Mouse (Mus musculus) hindbrain, embryonic 15.5 days (tissue): Measurements from ENCODE around the gene Rap1b. TPM values are rescaled to one million over a fixed set of nuclear protein-coding genes. Genes with fewer than 3 reads are reported as not detected.
"Not testable (repeated sequence)": the region's sequence is repeated elsewhere in the genome, so short reads cannot be mapped to it uniquely, and the experiment has no call there.

ENCODE experiments used
- ATAC-seq: fragments of 200-750 bp; cut with Nextera tagmentation; 2 replicates; pipeline ENCODE4 v1.8.0; 2017; ENCODE audit warnings: low read depth, moderate number of reproducible peaks, moderate TSS enrichment; ENCODE audit not compliant: low FRiP score
- H3K27ac ChIP-seq: fragments of 300-500 bp; sonication (generic); replicated peaks from 2 replicates; pipeline ENCODE4 v1.5.1; 2015; ENCODE audit warnings: mild to moderate bottlenecking, inconsistent platforms
- H3K27me3 ChIP-seq: fragments of 300-500 bp; sonication (generic); 2 replicates; pipeline ENCODE4 v1.6.1; 2015; ENCODE audit warnings: control low read depth, inconsistent platforms
- H3K36me3 ChIP-seq: fragments of 300-500 bp; sonication (generic); 2 replicates; pipeline ENCODE4 v1.6.1; 2015; ENCODE audit warnings: control low read depth, inconsistent platforms
- H3K4me1 ChIP-seq: fragments of 300-500 bp; sonication (generic); replicated peaks from 2 replicates; pipeline ENCODE4 v1.6.1; 2015; ENCODE audit warnings: control low read depth, inconsistent platforms
- H3K4me2 ChIP-seq: fragments of 300-500 bp; sonication (generic); 2 replicates; pipeline ENCODE4 v1.6.1; 2015; ENCODE audit warnings: moderate library complexity, mild to moderate bottlenecking, inconsistent platforms
- H3K4me3 ChIP-seq: fragments of 300-500 bp; sonication (generic); 2 replicates; pipeline ENCODE4 v1.5.1; 2015; ENCODE audit warnings: mild to moderate bottlenecking, inconsistent platforms
- H3K9ac ChIP-seq: fragments of 300-500 bp; sonication (generic); 2 replicates; pipeline ENCODE4 v1.6.1; 2015; ENCODE audit warnings: inconsistent platforms
- H3K9me3 ChIP-seq: fragments of 300-500 bp; sonication (generic); 2 replicates; pipeline ENCODE4 v1.6.1; 2016; ENCODE audit warnings: control low read depth, inconsistent platforms
- WGBS: fragments of 180-500 bp; shearing (Covaris S2); methylation state at CpG from one replicate; pipeline ENCODE4 v1.1.7; 2015; 5-methylcytosine and 5-hydroxymethylcytosine counted together
- polyA plus RNA-seq: library from polyadenylated mRNA; unstranded; fragments of >200 nt; fragmentation: Nextera tagmentation; extraction: Ambion mirVana; gene quantifications from 2 replicates; pipeline ENCODE4 v1.2.1, GENCODE M21; 2015

The Rap1b gene
- 158 TPM in 2 replicates for polyA plus RNA-seq

DNA sequence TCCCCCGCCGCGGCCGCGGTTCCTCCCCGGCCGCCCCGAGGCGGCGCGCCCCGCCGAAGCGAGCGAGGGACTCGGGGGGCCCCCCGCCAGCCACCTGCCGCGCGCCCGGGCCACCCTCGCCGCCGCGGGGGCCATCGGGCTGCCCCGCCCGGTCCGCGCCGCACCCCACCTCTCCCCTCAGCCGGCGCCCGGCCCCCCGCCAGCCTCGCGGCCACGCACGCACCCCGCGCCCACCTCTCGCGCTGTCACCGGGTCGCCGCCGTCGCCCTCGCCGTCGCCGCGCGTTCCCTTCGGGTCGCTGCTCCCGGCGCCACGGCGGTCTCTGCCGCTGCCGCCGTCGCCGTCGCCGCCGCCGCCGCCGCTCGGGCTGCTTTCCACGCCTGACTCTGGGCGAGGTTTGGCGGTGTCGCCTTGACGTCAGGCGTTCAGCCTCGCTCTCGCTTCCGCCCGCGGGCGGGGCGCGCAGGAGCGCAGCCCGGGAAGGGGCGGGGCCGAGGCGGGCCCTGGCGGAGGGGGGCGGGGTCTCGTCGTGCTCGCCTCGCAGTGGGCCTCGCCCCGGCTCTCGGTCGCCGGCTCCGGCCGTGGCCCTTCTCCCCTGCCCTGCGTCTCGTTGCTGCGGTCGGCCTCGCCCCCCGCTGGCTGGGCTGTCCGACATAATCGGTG is at the start of gene Rap1b:
Rap1b (minus strand) TSS at position 439 of the 663 bp plus-strand sequence.
- H3K4me3 ChIP-seq: peak within 1 kb of the TSS; percentile 88
- no peaks in the 10 kb centered on the region for H3K9me3 ChIP-seq
- H3K4me1 ChIP-seq: peaks cover 31% of the 10 kb centered on the region
- H3K27ac ChIP-seq: peak within 1 kb of the TSS; percentile 99
- peak within 1 kb of the TSS; percentile 80 for H3K4me2 ChIP-seq
- H3K36me3 ChIP-seq: no peaks in the 10 kb centered on the region
- ATAC-seq: peak; percentile 96
- under 1% methylated on average over 87 of the region's 112 CpGs for WGBS
- peak within 1 kb of the TSS; percentile 98 for H3K9ac ChIP-seq
- no peaks in the 10 kb centered on the region for H3K27me3 ChIP-seq

DNA sequence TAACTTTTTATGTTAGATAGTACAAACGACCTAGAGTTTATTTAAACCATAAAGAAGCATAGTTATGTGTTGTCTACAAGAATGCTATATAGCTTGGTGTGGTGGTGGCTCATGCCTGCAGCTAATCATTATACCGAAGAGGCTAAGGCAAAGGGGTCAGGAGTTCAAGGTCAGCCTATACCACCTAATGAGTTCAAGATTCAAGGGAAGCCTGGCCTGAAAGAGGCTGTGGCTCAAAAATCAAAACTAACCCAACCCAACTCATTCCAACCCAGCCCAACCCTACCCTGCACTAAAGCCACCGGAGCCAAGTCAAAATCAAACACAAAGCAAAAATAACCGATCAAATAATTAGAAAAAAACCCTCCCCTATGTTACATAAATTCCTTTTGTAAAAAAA is 49.4 kb upstream of the Rap1b start:
- no peak overlapping the region for H3K4me3 ChIP-seq
- no peak for ATAC-seq
- no peak overlapping the region for H3K4me2 ChIP-seq
- H3K9me3 ChIP-seq: no peaks in the 10 kb centered on the region
- 0 out of 2 replicates have a peak, but pooled peaks cover 2% of the 10 kb centered on the region for H3K27me3 ChIP-seq
- H3K4me1 ChIP-seq: no peaks in the 10 kb centered on the region
- H3K9ac ChIP-seq: no peak overlapping the region
- WGBS: 84% methylated on average over 4 of the region's 4 CpGs
- H3K27ac ChIP-seq: no peak overlapping the region
- H3K36me3 ChIP-seq: no peaks in the 10 kb centered on the region

DNA sequence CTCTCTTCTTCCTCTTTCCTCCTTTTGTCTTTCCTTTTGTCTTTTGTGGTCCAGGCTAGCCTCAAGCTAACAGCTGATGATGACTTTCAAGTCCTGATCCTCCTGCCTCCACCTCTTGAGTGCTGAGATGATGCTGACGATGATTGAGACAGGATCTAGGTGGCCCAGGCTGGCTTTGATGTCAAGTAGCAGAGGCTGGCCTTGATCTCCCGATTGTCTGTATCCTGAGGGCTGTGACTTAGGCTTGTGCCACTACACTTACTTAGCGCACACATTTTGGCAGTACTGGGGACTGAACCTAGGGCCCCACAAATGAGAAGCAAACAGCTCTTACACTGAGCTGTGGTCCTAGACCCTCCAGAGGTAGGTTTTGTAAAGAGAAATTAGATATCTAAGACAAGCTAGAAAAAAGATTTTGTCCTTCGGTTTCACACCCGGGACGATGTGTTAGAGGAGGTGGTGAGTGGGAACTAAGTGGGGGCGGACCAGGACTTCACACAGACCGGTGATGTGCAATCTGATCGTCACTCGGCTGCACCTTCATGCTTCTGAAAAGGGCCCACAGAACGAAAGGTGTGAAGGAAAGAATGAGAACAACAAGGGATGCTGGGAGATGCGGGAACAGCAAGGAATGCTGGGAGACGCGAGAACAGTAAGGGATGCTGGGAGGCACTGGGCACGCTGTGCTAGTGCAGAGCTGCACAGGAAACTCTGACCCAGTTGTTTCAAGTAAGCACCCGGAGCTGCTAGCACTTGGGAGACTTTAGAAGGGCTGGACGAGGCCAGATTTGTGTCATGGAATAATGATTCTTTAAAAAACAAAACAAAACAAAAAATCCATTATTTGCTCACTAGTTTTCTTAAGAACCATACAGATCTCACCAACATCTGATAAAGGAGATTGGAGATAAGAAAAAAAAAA is 48.5 kb upstream of the Rap1b start:
- H3K27ac ChIP-seq: no peak overlapping the region
- H3K27me3 ChIP-seq: 0 out of 2 replicates have a peak, but pooled peaks cover 2% of the 10 kb centered on the region
- H3K4me3 ChIP-seq: no peak overlapping the region
- 93% methylated on average over 17 of the region's 17 CpGs for WGBS
- no peak overlapping the region for H3K9ac ChIP-seq
- no peak for ATAC-seq
- no peak overlapping the region for H3K4me2 ChIP-seq
- H3K36me3 ChIP-seq: no peaks in the 10 kb centered on the region
- no peaks in the 10 kb centered on the region for H3K4me1 ChIP-seq
- no peaks in the 10 kb centered on the region for H3K9me3 ChIP-seq

DNA sequence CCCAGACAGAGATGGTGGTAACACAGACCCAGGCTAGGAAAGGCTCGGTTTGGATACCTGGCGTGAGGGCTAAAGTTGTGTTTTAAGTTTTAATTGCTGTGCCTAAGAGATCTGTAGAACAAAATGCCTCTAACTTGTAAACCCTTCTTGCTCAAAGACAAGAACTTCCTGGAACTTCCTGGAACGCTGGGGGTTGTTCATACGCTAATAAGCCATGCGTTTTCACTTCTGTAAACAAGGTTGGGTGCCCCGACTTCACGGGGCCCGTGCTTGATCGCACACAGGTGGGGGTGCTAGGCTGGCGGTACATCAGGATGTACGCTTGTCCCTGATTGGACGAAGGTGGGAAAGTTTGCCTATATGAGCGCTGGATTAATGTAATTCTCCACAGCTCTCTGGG is 47.3 kb upstream of the Rap1b start:
- ATAC-seq, H3K36me3 ChIP-seq, H3K4me1 ChIP-seq, H3K9ac ChIP-seq, H3K4me2 ChIP-seq, H3K27ac ChIP-seq, H3K27me3 ChIP-seq, H3K4me3 ChIP-seq, H3K9me3 ChIP-seq: not testable (repeated sequence)
- WGBS: 52% methylated on average over 13 of the region's 13 CpGs

DNA sequence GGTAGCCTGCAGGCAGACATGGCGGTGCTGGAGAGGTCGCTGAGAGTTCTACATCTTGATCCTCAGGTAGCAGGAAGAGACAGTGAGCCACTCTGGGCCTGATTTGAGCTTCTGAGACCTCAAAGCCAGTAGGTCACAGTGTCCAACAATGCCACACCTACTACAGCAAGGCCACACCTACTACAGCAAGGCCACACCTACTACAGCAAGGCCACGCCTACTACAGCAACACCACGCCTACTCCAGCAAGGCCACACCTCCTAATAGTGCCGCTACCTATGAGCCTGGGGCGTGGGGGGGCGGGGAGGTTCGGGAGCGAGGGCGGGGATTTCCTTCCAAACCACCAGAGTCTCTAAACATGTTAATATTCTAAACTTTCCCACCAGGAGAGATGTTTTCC is 45.5 kb upstream of the Rap1b start:
- no peak overlapping the region for H3K4me2 ChIP-seq
- H3K27ac ChIP-seq: no peak overlapping the region
- no peak overlapping the region for H3K4me3 ChIP-seq
- ATAC-seq: no peak
- H3K27me3 ChIP-seq: 0 out of 2 replicates have a peak, but pooled peaks cover 2% of the 10 kb centered on the region
- H3K4me1 ChIP-seq: no peaks in the 10 kb centered on the region
- no peaks in the 10 kb centered on the region for H3K36me3 ChIP-seq
- 84% methylated on average over 10 of the region's 10 CpGs for WGBS
- no peak overlapping the region for H3K9ac ChIP-seq
- H3K9me3 ChIP-seq: no peaks in the 10 kb centered on the region

DNA sequence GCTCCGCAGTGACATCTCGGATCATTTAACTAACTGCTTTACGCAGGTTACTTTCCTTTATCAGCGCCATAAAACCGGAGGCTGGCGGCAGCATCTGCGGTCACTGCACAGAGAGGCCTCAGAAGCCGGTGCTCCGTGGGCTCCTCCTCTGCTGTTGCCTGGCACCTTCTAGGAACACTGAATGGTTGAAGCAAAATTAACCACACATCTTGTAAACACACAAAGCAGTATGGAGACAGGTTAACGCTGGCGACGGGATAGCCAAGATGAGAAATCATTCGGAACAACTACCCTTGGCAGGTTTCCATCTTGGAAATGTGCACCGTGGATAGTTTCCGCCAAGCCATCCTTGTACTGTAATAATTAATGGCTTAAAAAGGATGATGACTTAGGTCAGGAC is 43.0 kb upstream of the Rap1b start:
- Histone ChIP-seq H3K27ac (no peak overlapping the region), H3K4me3 (no peak overlapping the region), H3K36me3 (no peaks in the 10 kb centered on the region), H3K27me3 (0 out of 2 replicates have a peak, but pooled peaks cover 2% of the 10 kb centered on the region), H3K9me3 (no peaks in the 10 kb centered on the region), H3K9ac (no peak overlapping the region), H3K4me2 (peak overlapping the region; percentile 29; the same call in 1 of the 2 replicates), H3K4me1 (no peaks in the 10 kb centered on the region)
- no peak for ATAC-seq
- WGBS: 66% methylated on average over 15 of the region's 15 CpGs

DNA sequence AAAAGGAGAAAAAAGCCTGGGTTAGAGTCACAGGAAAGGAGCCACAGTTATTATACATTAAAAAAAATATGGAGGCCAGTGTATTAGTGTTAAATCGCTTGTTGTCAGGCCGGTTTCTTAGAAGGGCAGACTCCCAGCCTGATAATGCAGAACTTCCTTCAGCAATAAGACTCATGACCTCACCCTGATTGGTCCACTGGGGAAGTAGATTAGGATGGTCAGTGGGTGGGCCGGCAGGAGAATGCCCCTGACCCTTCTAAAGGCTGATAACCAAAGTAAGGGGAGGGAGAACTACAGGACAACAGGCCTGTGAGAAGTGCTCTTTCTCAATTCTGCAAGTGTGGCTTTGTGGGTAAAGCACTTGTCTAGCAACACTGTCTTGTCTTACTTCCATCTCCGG is 39.5 kb upstream of the Rap1b start:
- no peak overlapping the region for H3K4me2 ChIP-seq
- H3K4me3 ChIP-seq: no peak overlapping the region
- no peaks in the 10 kb centered on the region for H3K36me3 ChIP-seq
- no peak overlapping the region for H3K27ac ChIP-seq
- ATAC-seq: no peak
- H3K9me3 ChIP-seq: no peaks in the 10 kb centered on the region
- H3K9ac ChIP-seq: no peak overlapping the region
- H3K4me1 ChIP-seq: no peaks in the 10 kb centered on the region
- 73% methylated on average over 4 of the region's 4 CpGs for WGBS
- H3K27me3 ChIP-seq: no peaks in the 10 kb centered on the region

DNA sequence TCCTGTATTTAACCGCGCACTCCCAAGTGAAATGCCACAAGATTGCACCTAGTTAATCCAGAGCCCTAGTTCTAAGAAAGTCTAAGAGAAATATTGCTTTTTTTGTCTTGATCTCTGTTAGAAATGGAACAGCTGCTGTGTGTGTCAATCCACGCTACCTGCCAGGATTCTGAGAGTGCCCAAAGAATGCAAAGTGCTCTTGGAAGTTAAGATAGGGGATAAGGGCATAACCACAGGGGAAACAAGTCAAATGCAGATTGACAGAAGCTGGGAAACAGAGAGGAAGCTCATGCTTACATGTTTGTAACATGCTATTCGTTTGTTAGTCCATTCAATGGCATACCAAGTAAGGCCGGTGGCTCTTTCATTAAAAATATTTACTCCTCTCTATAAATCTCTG is 38.9 kb upstream of the Rap1b start:
- no peak for ATAC-seq
- Histone ChIP-seq H3K36me3 (no peaks in the 10 kb centered on the region), H3K4me2 (no peak overlapping the region), H3K27ac (no peak overlapping the region), H3K27me3 (no peaks in the 10 kb centered on the region), H3K9ac (no peak overlapping the region), H3K4me3 (no peak overlapping the region), H3K4me1 (no peaks in the 10 kb centered on the region), H3K9me3 (no peaks in the 10 kb centered on the region)
- WGBS: 88% methylated on average over 5 of the region's 5 CpGs

DNA sequence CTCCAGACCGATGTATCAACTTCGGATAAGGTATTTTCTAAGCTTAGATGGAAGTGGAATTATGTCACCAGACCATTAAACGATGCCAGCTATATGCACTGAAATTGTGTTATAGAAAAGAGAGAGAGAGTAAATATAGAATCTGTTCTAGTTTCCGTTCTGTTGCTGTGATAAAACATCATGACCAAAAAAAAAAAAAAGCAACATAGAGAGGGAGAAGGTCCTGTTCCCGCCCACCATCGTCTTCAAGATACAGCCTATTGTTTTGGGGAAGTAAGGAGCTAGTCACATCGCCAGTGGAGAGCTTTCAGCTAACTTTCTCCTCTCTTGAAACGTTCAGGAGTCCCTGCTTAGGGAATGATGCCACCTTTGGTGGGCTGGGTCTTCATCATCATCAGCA is 37.6 kb upstream of the Rap1b start:
- Histone ChIP-seq H3K9ac (no peak overlapping the region), H3K4me2 (no peak overlapping the region), H3K9me3 (no peaks in the 10 kb centered on the region), H3K36me3 (no peaks in the 10 kb centered on the region), H3K27ac (no peak overlapping the region), H3K27me3 (no peaks in the 10 kb centered on the region), H3K4me1 (no peaks in the 10 kb centered on the region), H3K4me3 (no peak overlapping the region)
- 91% methylated on average over 8 of the region's 8 CpGs for WGBS
- no peak for ATAC-seq

DNA sequence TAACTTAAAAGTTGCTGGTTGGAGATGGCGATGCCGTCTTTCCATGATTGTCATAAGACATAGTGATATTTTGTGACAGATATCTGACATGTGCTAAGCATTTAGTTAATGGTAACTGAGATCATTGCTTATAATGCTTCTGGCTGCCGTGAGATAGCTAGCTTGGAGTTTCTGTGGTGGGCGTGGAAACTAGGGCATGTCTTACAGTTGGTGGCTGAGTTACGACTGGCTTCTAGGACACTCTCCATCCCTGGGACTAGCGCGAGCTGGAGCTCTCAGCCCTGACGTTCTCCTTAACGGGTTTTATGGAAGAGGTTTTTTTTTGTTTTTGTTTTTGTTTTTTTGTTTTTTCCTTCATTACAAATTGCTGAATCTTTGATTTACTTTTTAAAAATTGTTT is 32.8 kb upstream of the Rap1b start:
- Histone ChIP-seq H3K4me3 (no peak overlapping the region), H3K27ac (no peak overlapping the region), H3K9me3 (no peaks in the 10 kb centered on the region), H3K27me3 (no peaks in the 10 kb centered on the region), H3K36me3 (no peaks in the 10 kb centered on the region), H3K4me1 (no peaks in the 10 kb centered on the region), H3K9ac (no peak overlapping the region), H3K4me2 (no peak overlapping the region)
- ATAC-seq: no peak
- WGBS: 92% methylated on average over 9 of the region's 9 CpGs

DNA sequence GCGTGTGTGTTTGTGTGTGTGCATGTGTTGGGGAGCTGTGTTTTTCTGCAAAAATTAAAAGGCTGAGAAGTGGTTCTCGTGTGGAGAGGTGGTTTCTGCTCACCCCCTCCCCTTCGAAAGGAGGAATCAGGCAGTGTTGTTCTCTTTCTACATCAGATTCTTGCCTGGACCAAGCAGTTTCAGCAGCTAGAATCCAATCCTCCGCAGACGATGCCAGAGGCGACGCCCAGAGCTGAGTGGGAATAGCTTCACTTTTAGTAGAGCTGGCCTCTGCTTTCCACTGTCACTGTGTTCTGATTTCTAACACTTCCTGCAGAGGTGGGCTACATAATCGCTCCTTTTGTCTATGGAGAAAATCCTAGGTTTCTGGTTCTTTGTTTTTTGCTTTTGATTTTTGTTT is 31.0 kb upstream of the Rap1b start:
- H3K4me1 ChIP-seq: no peaks in the 10 kb centered on the region
- no peaks in the 10 kb centered on the region for H3K36me3 ChIP-seq
- ATAC-seq: no peak
- no peaks in the 10 kb centered on the region for H3K9me3 ChIP-seq
- H3K4me2 ChIP-seq: no peak overlapping the region
- WGBS: 80% methylated on average over 8 of the region's 8 CpGs
- H3K9ac ChIP-seq: no peak overlapping the region
- H3K27ac ChIP-seq: no peak overlapping the region
- H3K4me3 ChIP-seq: no peak overlapping the region
- no peaks in the 10 kb centered on the region for H3K27me3 ChIP-seq

DNA sequence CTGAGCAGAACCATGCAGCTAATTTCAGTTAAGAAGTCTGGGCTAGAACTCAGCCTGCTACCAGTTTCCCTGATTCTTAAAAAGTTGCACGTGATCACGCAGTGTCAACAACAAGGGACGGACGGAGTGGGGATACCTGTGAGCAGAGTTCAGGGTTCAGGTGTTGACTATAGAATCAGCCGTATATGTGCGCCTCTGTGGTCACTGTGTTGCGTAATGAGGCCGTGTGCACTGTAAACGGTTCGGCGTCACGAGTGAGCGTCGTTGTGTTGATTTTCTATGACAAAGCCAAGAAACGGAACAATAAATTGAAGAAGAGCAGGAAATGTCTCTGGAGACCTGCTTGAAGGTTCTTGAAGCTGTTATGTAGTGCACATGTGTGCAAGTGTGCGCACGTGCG is 30.6 kb upstream of the Rap1b start:
- no peaks in the 10 kb centered on the region for H3K9me3 ChIP-seq
- no peak overlapping the region for H3K27ac ChIP-seq
- H3K27me3 ChIP-seq: no peaks in the 10 kb centered on the region
- H3K9ac ChIP-seq: no peak overlapping the region
- H3K4me2 ChIP-seq: no peak overlapping the region
- H3K4me3 ChIP-seq: no peak overlapping the region
- no peaks in the 10 kb centered on the region for H3K36me3 ChIP-seq
- no peak for ATAC-seq
- H3K4me1 ChIP-seq: no peaks in the 10 kb centered on the region
- 92% methylated on average over 18 of the region's 18 CpGs for WGBS
